Mouse (Mus musculus): ENCODE data around the gene Cldn13.

Cldn13 gene

DNA sequence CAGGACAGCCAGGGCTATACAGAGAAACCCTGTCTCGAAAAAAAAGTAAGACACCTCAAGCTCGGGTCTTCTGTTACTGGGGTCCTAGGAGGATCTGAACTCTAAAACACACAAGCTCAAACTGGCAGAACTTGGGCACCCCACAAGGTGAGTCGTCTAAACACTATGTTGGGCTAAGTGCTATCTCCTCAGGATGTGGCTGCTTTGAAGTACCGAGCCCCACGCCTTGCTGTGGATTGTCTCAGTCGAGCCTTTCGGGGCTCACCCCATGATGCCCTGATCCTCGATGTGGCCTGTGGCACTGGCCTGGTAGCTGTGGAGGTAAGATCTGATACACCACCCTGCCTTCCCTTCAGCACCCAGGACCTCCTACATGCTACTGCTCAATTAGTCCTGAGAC lies 18.0 kb upstream of the Cldn13 start:
- DNase-seq: peak; percentile 7 to 16

DNA sequence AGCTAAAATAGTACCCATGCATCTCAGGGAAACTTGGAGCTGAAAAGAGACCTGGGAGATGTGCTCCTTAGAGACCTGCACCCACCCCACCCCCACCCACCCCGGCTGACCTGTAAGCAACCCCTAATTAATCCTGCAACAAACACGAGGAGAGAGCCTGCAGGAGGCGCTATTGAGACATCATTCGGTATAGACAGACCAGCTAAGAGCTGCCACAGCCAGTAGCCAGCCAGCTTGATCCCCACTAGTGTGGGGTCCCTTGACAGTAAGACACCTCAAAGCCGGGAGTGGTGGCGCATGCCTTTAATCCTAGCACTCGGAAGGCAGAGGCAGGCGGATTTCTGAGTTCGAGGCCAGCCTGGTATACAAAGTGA lies 17.6 kb upstream of the Cldn13 start:
- DNase-seq: peak; percentile 20 to 43

- peak; percentile 67 to 82 for DNase-seq
These were observed 17.0 kb upstream of the Cldn13 start, which contains the start of gene Mettl27 for GRCm38 (mm10) chr5:134932179-134932902. Gene Mettl27, plus strand, starts transcription at chr5:134932368.

- DNase-seq: no peak
These were observed 14.7 kb upstream of the Cldn13 start for GRCm38 (mm10) chr5:134929988-134930387.

DNA sequence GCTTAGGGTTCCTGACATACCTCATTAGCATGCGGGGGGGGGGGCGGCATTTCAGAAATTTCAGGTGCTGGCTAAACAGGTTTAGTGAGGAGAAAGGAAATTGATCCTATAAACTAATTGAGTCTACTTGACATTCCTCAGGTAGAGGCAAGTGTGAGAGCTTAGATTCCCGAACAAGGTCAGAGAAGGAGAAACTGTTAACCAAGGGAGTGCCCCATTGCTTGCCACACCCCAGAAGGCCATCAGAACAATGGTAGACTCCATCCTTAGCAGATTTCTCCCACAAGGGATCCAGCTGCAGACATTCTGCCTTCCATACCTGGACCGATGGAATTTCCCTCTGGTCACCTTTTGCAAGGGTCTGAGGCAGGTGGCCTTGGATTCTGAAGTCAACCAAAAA lies 11.4 kb upstream of the Cldn13 start:
- no peak for DNase-seq

- DNase-seq: no peak
These were observed 7.8 kb upstream of the Cldn13 start for GRCm38 (mm10) chr5:134923141-134923540.

GRCm38 (mm10) chr5:134921106-134921505 lies 5.8 kb upstream of the Cldn13 start:
- no peak for DNase-seq

GRCm38 (mm10) chr5:134920106-134920687 lies 4.9 kb upstream of the Cldn13 start:
- DNase-seq: no peak

- DNase-seq: no peak
These were observed 3.8 kb upstream of the Cldn13 start for GRCm38 (mm10) chr5:134919097-134919496.

DNA sequence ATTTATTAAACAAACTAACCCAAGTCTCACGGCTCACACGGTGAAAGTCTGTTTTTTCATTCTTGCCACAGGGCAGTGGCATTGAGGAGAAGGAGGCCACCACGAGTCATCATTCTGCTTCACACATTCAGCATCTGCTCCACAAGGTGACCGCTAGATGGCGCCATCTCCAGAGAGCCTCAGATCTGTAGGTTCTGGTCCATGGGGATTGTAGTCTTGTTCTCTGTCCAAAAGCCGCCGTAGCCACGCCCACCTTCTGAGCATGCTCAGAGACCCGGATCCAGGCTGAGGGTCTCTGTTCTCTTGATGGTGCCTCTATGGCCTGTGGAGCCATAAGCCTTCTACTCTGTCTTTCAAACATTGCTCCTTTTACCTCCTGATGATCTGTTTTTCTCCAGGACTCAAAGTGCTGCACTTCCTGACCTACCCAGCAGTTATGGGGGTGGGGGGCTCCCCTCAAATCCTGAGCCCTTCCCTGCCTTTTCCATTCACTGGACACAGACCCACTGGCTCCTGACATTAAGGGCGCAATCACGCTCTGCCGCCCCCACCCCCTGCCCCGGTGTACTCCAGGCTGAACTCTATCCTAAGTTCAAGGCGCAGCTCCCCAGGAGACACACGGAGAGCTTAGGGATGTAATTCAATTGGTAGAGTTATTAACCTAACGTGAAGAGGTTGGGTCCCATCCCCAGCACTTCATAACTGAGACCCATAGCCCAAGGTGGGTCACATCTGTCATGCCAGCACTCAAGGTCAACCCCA lies 2.9 kb upstream of the Cldn13 start:
- peak in 1 of 2 experiments; percentile 37 for DNase-seq

- DNase-seq: no peak
These were observed 816 bp downstream of the Cldn13 start for GRCm38 (mm10) chr5:134914510-134914909.

GRCm38 (mm10) chr5:134913753-134914152 lies 1.6 kb downstream of the Cldn13 start:
- DNase-seq: no peak

DNA sequence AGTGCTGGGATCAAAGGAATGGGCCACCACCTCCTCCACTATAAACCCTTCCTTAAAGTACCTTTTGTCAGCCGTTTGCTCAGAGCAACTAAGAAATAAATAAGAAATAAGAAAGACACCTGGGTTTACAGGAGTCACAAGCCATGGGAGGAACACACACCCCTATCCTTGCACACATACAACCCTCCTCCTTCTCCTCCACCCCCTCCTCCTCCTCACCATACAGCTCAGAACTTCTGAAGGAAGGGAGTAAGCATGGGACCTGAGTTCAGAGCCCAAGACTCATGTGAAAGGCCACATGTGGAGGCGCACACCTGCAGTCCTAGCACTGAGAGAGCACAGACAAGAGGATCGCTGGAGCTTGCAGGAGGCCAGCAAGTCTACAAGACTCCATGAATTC lies 2.0 kb downstream of the Cldn13 start:
- DNase-seq: no peak

DNA sequence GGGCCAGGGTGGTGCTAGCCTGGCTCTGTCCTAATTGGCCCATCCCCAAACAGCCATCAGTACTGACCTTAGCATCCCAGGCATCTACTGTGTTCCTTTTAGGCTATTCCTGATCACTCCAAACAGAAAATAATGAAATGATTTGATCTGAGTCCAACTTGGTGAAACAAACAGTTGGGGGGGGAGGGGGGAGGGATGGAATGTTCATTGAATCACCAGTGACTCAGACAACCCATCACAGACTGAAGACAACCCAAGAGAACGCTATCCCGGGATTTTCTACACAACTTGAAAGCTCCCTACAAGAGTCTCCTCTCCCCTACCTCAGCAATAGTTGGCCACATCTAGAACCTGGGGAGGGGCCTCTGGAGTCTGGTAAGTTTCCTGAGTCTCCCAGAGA lies 3.4 kb downstream of the Cldn13 start:
- DNase-seq: no peak

- peak; percentile 54 to 79 for DNase-seq
These were observed 8.2 kb downstream of the Cldn13 start for GRCm38 (mm10) chr5:134907135-134907534.

DNA sequence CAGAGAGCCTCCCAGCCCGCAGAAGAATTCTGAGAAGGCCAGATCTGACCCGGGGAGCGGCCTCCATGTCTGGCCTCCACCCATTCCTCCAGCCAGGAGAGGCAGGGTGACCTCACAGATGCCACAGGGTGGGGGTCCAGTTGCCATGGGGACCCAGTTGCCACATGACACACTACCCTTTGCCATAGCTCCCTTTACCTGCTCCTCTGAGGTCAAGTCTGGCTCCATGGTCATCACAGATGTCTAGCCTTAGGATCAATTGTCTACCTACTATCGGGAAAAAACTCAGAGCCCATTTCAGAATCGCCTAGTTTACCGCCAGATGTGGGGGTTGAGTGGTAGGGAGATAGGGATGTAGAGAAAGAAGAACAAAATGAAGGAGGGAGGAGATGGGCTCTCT lies 8.7 kb downstream of the Cldn13 start, which contains the start of gene Tmem270:
Tmem270 (minus strand) TSS at position 101 of the 400 bp plus-strand sequence.
- DNase-seq: no peak

GRCm38 (mm10) chr5:134901644-134902027 lies 13.7 kb downstream of the Cldn13 start:
- DNase-seq: no peak

GRCm38 (mm10) chr5:134901012-134901643 lies 14.2 kb downstream of the Cldn13 start:
- DNase-seq: no peak

- no peak for DNase-seq
These were observed 17.7 kb downstream of the Cldn13 start for GRCm38 (mm10) chr5:134897596-134897995.

DNA sequence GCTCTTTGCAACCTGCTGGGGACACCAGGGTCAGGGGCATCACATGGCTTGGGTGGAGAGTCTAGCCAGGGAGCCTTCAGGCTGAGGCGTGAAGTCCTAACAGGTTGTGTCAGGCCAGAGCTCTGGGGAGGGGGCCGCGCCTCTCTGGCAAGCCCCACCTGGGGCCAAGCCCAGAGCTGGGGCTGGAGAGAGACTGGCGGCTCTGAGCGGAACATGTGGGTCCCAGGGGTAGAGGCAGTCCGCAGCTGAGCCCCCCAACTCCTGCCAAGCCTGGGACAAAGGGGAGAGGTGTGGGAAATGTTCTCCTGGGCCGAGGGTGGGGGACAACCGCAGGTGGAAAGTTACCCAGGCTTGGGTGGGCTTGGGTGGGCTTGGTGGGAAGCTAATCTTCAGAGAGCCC lies 18.4 kb downstream of the Cldn13 start:
- no peak for DNase-seq

- no peak for DNase-seq
These were observed 20.0 kb downstream of the Cldn13 start for GRCm38 (mm10) chr5:134895291-134895690.

DNA sequence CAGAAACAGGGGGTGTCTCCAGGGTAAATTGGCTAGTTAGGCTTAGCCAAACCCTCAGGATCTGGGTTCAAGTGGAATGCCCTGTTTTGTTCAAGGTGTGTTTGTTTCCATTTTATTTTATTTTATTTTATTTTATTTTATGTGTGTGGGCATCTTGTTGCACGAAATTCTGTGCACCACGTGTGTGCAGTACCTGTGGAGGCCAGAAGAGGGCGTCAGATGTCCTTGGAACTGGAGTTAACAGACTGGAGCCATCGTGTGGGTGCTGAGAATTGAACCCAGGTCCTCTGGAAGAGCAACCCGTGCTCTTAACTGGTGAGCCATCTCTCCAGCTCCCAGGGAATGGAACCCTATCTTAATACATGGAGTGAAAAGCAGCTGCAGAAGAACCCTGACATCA lies 22.6 kb downstream of the Cldn13 start:
- no peak for DNase-seq

- DNase-seq: no peak
These were observed 23.8 kb downstream of the Cldn13 start for GRCm38 (mm10) chr5:134891552-134891951.

Data from spleen, adult 18-20 months (tissue).